Mouse (Mus musculus): ENCODE measurements around the gene Amn1. TPM values are rescaled to one million over a fixed set of nuclear protein-coding genes. Genes with fewer than 3 reads are reported as not detected.

Amn1 gene
- polyA plus RNA-seq, 1 experiment = 11.3 TPM

- WGBS = 50% methylated on average over 2 of the region's 2 CpGs
- TF ChIP-seq POLR2A (IDR thresholded peaks at IDR 0.05; ENCODE audit: control insufficient read depth, extremely low read depth, insufficient read depth, low read length, poor library complexity) (no peak), CTCF (IDR thresholded peaks at IDR 0.05; ENCODE audit: borderline replicate concordance, control insufficient read depth, extremely low read depth, insufficient read depth, low read length, poor library complexity) (no peak)
Measured at GRCm38 (mm10) chr6:149119853-149120252, 68.7 kb downstream of the Amn1 start.

GRCm38 (mm10) chr6:149118935-149119334, 69.6 kb downstream of the Amn1 start:
- Histone ChIP-seq H3K4me3 (ENCODE audit: control insufficient read depth, insufficient read depth, low read length) (no peak overlapping the region), H3K27ac (ENCODE audit: control insufficient read depth, insufficient read depth, low read length) (no peak overlapping the region), H3K27me3 (ENCODE audit: control insufficient read depth, insufficient read depth, low read length) (no peaks in the 10 kb centered on the region), H3K4me1 (replicated peaks; ENCODE audit: control insufficient read depth, insufficient read depth, low read length) (no peaks in the 10 kb centered on the region), H3K36me3 (ENCODE audit: control insufficient read depth, insufficient read depth, low read length) (no peaks in the 10 kb centered on the region)
- DNase-seq = no peak
- TF ChIP-seq POLR2A (IDR thresholded peaks at IDR 0.05; ENCODE audit: control insufficient read depth, extremely low read depth, insufficient read depth, low read length, poor library complexity) (no peak), CTCF (IDR thresholded peaks at IDR 0.05; ENCODE audit: borderline replicate concordance, control insufficient read depth, extremely low read depth, insufficient read depth, low read length, poor library complexity) (no peak)
- WGBS = 95% methylated on average over 2 of the region's 2 CpGs

More at GRCm38 (mm10) chr6:149119853-149120252, 68.7 kb downstream of the Amn1 start:
- no peaks in the 10 kb centered on the region for H3K4me1 ChIP-seq (replicated peaks; ENCODE audit: control insufficient read depth, insufficient read depth, low read length)
- H3K27me3 ChIP-seq (ENCODE audit: control insufficient read depth, insufficient read depth, low read length) = no peaks in the 10 kb centered on the region
- no peak overlapping the region for H3K4me3 ChIP-seq (ENCODE audit: control insufficient read depth, insufficient read depth, low read length)
- H3K36me3 ChIP-seq (ENCODE audit: control insufficient read depth, insufficient read depth, low read length) = no peaks in the 10 kb centered on the region
- peak; percentile 47 for DNase-seq
- no peak overlapping the region for H3K27ac ChIP-seq (ENCODE audit: control insufficient read depth, insufficient read depth, low read length)

DNA sequence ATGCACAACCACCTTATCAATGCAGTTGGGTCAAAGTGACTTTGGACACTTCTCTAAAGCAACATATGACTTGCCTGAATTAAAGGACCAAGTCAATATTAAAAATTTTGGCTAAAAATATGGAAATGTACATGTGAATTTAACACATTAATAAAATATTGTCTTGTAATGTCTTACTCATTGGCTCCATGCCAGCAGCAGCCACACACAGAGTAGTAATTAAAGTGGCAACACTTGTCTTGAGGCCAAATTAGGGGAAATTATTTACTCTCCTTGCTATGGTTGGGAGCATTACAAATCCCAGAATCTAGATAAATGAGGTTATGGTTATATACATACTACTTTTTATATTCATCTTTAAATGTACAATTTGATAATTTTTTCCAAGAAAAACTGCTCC, 71.5 kb downstream of the Amn1 start:
- Histone ChIP-seq H3K36me3 (ENCODE audit: control insufficient read depth, insufficient read depth, low read length) (no peaks in the 10 kb centered on the region), H3K4me3 (ENCODE audit: control insufficient read depth, insufficient read depth, low read length) (no peak overlapping the region), H3K27ac (ENCODE audit: control insufficient read depth, insufficient read depth, low read length) (no peak overlapping the region), H3K4me1 (replicated peaks; ENCODE audit: control insufficient read depth, insufficient read depth, low read length) (no peaks in the 10 kb centered on the region), H3K27me3 (ENCODE audit: control insufficient read depth, insufficient read depth, low read length) (no peaks in the 10 kb centered on the region)
- no peak for DNase-seq
- TF ChIP-seq POLR2A (IDR thresholded peaks at IDR 0.05; ENCODE audit: control insufficient read depth, extremely low read depth, insufficient read depth, low read length, poor library complexity) (no peak), CTCF (IDR thresholded peaks at IDR 0.05; ENCODE audit: borderline replicate concordance, control insufficient read depth, extremely low read depth, insufficient read depth, low read length, poor library complexity) (no peak)

GRCm38 (mm10) chr6:149108909-149109308, 79.6 kb downstream of the Amn1 start:
- no peaks in the 10 kb centered on the region for H3K4me1 ChIP-seq (replicated peaks; ENCODE audit: control insufficient read depth, insufficient read depth, low read length)
- H3K36me3 ChIP-seq (ENCODE audit: control insufficient read depth, insufficient read depth, low read length) = no peaks in the 10 kb centered on the region
- 82% methylated on average over 2 of the region's 2 CpGs for WGBS
- no peak for TF ChIP-seq POLR2A (IDR thresholded peaks at IDR 0.05; ENCODE audit: control insufficient read depth, extremely low read depth, insufficient read depth, low read length, poor library complexity)
- no peak for TF ChIP-seq CTCF (IDR thresholded peaks at IDR 0.05; ENCODE audit: borderline replicate concordance, control insufficient read depth, extremely low read depth, insufficient read depth, low read length, poor library complexity)
- DNase-seq = no peak
- no peaks in the 10 kb centered on the region for H3K27me3 ChIP-seq (ENCODE audit: control insufficient read depth, insufficient read depth, low read length)
- no peak overlapping the region for H3K4me3 ChIP-seq (ENCODE audit: control insufficient read depth, insufficient read depth, low read length)
- H3K27ac ChIP-seq (ENCODE audit: control insufficient read depth, insufficient read depth, low read length) = no peak overlapping the region

DNA sequence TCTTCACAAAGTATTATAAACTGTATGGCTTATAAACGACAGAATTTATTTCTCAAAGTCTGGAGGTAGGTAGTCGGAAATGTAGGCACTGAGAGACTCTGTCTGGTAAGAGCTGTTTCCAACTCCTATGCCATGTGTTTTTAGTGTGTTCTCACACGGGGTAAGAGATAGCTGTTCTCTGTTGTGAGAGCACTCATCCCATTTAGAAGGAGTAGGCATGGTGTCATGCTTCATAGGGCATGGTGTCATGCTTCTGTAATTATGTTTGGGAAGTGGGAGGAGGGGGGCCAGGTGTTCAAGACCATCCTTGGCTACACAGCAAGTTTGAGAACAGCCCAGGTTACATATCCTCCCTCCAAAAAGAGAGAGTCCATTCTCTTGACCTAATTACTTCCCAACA, 80.9 kb downstream of the Amn1 start:
- 87% methylated on average over 3 of the region's 3 CpGs for WGBS
- no peak overlapping the region for H3K4me3 ChIP-seq (ENCODE audit: control insufficient read depth, insufficient read depth, low read length)
- H3K27me3 ChIP-seq (ENCODE audit: control insufficient read depth, insufficient read depth, low read length) = no peaks in the 10 kb centered on the region
- H3K36me3 ChIP-seq (ENCODE audit: control insufficient read depth, insufficient read depth, low read length) = no peaks in the 10 kb centered on the region
- no peaks in the 10 kb centered on the region for H3K4me1 ChIP-seq (replicated peaks; ENCODE audit: control insufficient read depth, insufficient read depth, low read length)
- H3K27ac ChIP-seq (ENCODE audit: control insufficient read depth, insufficient read depth, low read length) = no peak overlapping the region
- no peak for TF ChIP-seq POLR2A (IDR thresholded peaks at IDR 0.05; ENCODE audit: control insufficient read depth, extremely low read depth, insufficient read depth, low read length, poor library complexity)
- no peak for TF ChIP-seq CTCF (IDR thresholded peaks at IDR 0.05; ENCODE audit: borderline replicate concordance, control insufficient read depth, extremely low read depth, insufficient read depth, low read length, poor library complexity)
- DNase-seq = no peak

Other genes with a start within 250 kb of the Amn1 start
- 7.8 and 8.9 TPM in 2 replicates for gene Sinhcaf, start 242.2 kb downstream of the Amn1 start, polyA plus RNA-seq (2012; rRNA removed)
- gene Dennd5b, start 87.0 kb downstream of the Amn1 start, polyA plus RNA-seq (2012; rRNA removed) = 1.6 and 1.7 TPM in 2 replicates
- gene Gm10203, start 58.5 kb downstream of the Amn1 start, polyA plus RNA-seq (2012; rRNA removed) = not detected in 2 replicates
- 5.1 and 6.2 TPM in 2 replicates for gene Etfbkmt, start 48.9 kb downstream of the Amn1 start, polyA plus RNA-seq (2012; rRNA removed)
- 14.3 and 18.5 TPM in 2 replicates for gene Resf1, start 120.7 kb upstream of the Amn1 start, polyA plus RNA-seq (2012; rRNA removed)
- 0.78 and 1.2 TPM in 2 replicates for gene Bicd1, start 220.2 kb upstream of the Amn1 start, polyA plus RNA-seq (2012; rRNA removed)